Comparison of ENCODE assay signal across 17 mouse cellular contexts in genomic region chr13:32508447-32508846, GRCm38 (mm10).
"Had no signal": no experiment of that assay in that cellular context is flagged by ENCODE, and none has a peak within 500 bp of the region (broad histone marks: within the 10 kb centered on the region; RNA-seq: fewer than 3 reads in every experiment).

No protein-coding gene starts in this region.

- H3K4me3 ChIP-seq: lung, embryonic 15.5 days; megakaryocyte, embryonic 14.5 days; midbrain, embryonic 13.5 days; midbrain, embryonic 15.5 days; neural tube, embryonic 12.5 days; stomach, embryonic 15.5 days had no signal

- DNase-seq: lung, adult 2 months; lung, postnatal 14 days; lung, postnatal 36 days; right cerebral cortex, postnatal 14 days; thymus, adult 2 months; thymus, postnatal 25 days; thymus, postnatal 4 days had no signal

- H3K36me3 ChIP-seq: lung, embryonic 15.5 days; midbrain, embryonic 13.5 days; midbrain, embryonic 15.5 days; neural tube, embryonic 12.5 days; stomach, embryonic 15.5 days had no signal

- H3K27ac ChIP-seq: lung, embryonic 15.5 days; macrophage; midbrain, embryonic 13.5 days; midbrain, embryonic 15.5 days; neural tube, embryonic 12.5 days; stomach, embryonic 15.5 days; stomach, postnatal 0 days had no signal

- H3K4me2 ChIP-seq: lung, embryonic 15.5 days; midbrain, embryonic 11.5 days; midbrain, embryonic 13.5 days; midbrain, embryonic 15.5 days; neural tube, embryonic 12.5 days; stomach, embryonic 15.5 days had no signal

- ATAC-seq: lung, postnatal 0 days; midbrain, embryonic 13.5 days; midbrain, embryonic 15.5 days had no signal

- H3K9ac ChIP-seq: lung, embryonic 15.5 days; midbrain, embryonic 13.5 days; midbrain, embryonic 15.5 days; neural tube, embryonic 12.5 days; stomach, embryonic 15.5 days had no signal

- H3K9me3 ChIP-seq: lung, embryonic 15.5 days; megakaryocyte, embryonic 14.5 days; midbrain, embryonic 13.5 days; midbrain, embryonic 15.5 days; neural tube, embryonic 12.5 days; stomach, embryonic 15.5 days had no signal

- H3K27me3 ChIP-seq: lung, embryonic 15.5 days; midbrain, embryonic 13.5 days; midbrain, embryonic 15.5 days; neural tube, embryonic 12.5 days; stomach, embryonic 15.5 days had no signal

- H3K4me1 ChIP-seq: lung, embryonic 15.5 days; megakaryocyte, embryonic 14.5 days; midbrain, embryonic 13.5 days; midbrain, embryonic 15.5 days; neural tube, embryonic 12.5 days; stomach, embryonic 15.5 days had no signal
